Mouse (Mus musculus): ENCODE results near the gene Zfp120. TPM values are rescaled to one million over a fixed set of nuclear protein-coding genes. Genes with fewer than 3 reads are reported as not detected.
"Not testable (repeated sequence)": the region's sequence is repeated elsewhere in the genome, so short reads cannot be mapped to it uniquely, and the experiment has no call there.

The Zfp120 gene
- polyA plus RNA-seq, 1 experiment: 0.92 TPM

DNA sequence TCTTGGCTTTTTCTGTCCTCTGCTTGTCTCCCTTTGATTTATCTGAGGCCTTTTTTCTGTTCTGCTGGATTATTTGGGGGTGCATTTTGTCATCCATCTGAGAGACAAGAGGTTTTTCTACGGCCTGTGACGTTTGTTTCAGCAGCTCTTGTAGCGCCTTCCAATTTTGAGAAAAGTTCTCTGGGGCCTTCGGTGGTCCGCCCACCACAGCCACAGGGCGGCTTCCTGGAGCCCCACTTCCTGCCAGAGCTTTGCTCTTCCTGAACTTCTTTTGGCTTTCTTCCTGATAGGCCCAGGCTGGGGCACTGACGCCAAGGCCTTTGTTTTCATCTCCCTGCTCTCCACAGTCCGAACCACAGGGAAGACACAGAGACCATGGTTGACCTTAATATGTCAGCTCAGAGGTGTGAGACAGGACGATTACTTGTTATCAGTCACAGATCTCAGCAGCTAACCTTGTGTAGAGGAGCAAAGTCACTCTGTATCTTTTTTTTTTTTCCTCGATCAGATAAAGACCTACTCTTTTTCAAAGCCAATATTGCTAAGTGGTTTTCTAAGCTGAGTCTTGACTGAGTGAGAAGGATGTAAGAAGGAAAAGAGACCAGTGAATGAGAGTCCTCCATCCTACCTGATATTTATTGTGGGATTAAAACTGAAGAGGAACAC, 25.1 kb downstream of the Zfp120 start:
- H3K27me3 ChIP-seq (replicated peaks; ENCODE audit: control insufficient read depth, insufficient read depth, low read length): no peaks in the 10 kb centered on the region
- TF ChIP-seq CTCF (conservative IDR thresholded peaks at IDR 0.05; ENCODE audit: insufficient read depth, insufficient read length, low read depth, low read length) (no peak), POLR2A (IDR thresholded peaks at IDR 0.05; ENCODE audit: low read depth, low read length) (no peak)
- no peaks in the 10 kb centered on the region for H3K4me1 ChIP-seq (ENCODE audit: control insufficient read depth, insufficient read depth, low read length)
- peaks cover 5% of the 10 kb centered on the region for H3K36me3 ChIP-seq (ENCODE audit: control insufficient read depth, insufficient read depth, low read length)
- no peak overlapping the region for H3K4me3 ChIP-seq (ENCODE audit: insufficient read depth, low read depth, low read length)
- WGBS: 88% methylated on average over 10 of the region's 10 CpGs
- no peak overlapping the region for H3K27ac ChIP-seq (ENCODE audit: insufficient read depth, low read depth, low read length)
- DNase-seq: no peak

DNA sequence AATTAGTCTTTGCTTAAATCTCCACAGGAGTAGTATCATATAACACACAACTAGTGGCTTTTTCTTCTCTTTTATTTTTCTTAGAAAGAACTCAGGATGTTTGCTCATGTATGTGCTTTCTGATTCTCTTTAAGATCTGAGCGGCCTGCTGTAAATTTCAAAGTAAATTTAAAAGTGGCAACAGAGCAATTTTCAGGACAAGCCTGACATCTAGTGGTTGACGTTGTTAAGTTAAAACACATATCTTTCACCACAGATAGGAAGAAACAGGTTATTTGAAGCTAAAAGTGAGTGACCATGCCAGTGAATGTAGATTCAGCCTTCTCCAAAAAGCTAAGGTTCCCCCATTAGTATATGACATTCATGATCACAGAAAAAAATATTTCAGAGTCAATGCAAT, 36.9 kb downstream of the Zfp120 start:
- H3K27ac ChIP-seq (ENCODE audit: insufficient read depth, low read depth, low read length); H3K4me3 ChIP-seq (ENCODE audit: insufficient read depth, low read depth, low read length); H3K36me3 ChIP-seq (ENCODE audit: control insufficient read depth, insufficient read depth, low read length); H3K27me3 ChIP-seq (replicated peaks; ENCODE audit: control insufficient read depth, insufficient read depth, low read length); H3K4me1 ChIP-seq (ENCODE audit: control insufficient read depth, insufficient read depth, low read length): not testable (repeated sequence)
- WGBS: 12% methylated on average over 2 of the region's 2 CpGs
- DNase-seq: peak; percentile 25

Other genes starting within 250 kb of the Zfp120 start
- gene Gm10770, start 43.0 kb upstream of the Zfp120 start, polyA plus RNA-seq (2012; rRNA removed): not detected in 2 replicates
- gene Gm14139, start 45.0 kb upstream of the Zfp120 start, polyA plus RNA-seq (2012; rRNA removed): not detected in 2 replicates
- 0.38 and 0.41 TPM in 2 replicates for gene Zfp937, start 81.4 kb upstream of the Zfp120 start, polyA plus RNA-seq (2012; rRNA removed)
- 0.16 TPM in 1 of 2 replicates, not detected in the other for gene Gm21994, start 118.9 kb upstream of the Zfp120 start, polyA plus RNA-seq (2012; rRNA removed)
- not detected in 2 replicates for gene Gm14124, start 120.8 kb upstream of the Zfp120 start, polyA plus RNA-seq (2012; rRNA removed)
- gene Gm10130, start 187.0 kb upstream of the Zfp120 start, polyA plus RNA-seq (2012; rRNA removed): not detected in 2 replicates
- gene 3300002I08Rik, start 226.1 kb upstream of the Zfp120 start, polyA plus RNA-seq (2012; rRNA removed): 1.4 and 1.5 TPM in 2 replicates